Comparison of ENCODE assay signal across 11 mouse cellular contexts in genomic region chr1:151167297-151168047, GRCm38 (mm10). TPM values are rescaled to one million over a fixed set of nuclear protein-coding genes. Genes with fewer than 3 reads are reported as not detected.
DNase-seq lines count a peak whose midpoint lies in the region; ATAC-seq and TF ChIP-seq lines count a peak whose summit lies in the region.
"Had no signal": no experiment of that assay in that cellular context is flagged by ENCODE, and none has a peak within 500 bp of the region (broad histone marks: within the 10 kb centered on the region; RNA-seq: fewer than 3 reads in every experiment).

No protein-coding gene starts in this region.

- no peaks in the 10 kb centered on the region for H3K79me2 ChIP-seq in heart, adult 2 months (replicated peaks; ENCODE audit: control insufficient read depth, insufficient read depth, low read length)

- no peak for TF ChIP-seq POLR2A in heart, adult 2 months (IDR thresholded peaks at IDR 0.05; ENCODE audit: insufficient read depth, low read depth, low read length)

- no peaks in the 10 kb centered on the region for H3K36me3 ChIP-seq in midbrain, embryonic 10.5 days
- no peaks in the 10 kb centered on the region for H3K36me3 ChIP-seq in heart, adult 2 months (ENCODE audit: control insufficient read depth, insufficient read depth, low read length)
- H3K36me3 ChIP-seq: heart, embryonic 13.5 days had no signal

- no peak overlapping the region for H3K9ac ChIP-seq in heart, adult 2 months (ENCODE audit: low read depth, low read length)
- H3K9ac ChIP-seq: heart, embryonic 13.5 days had no signal

- no peak for TF ChIP-seq CTCF in heart, adult 2 months (IDR thresholded peaks at IDR 0.05)

- DNase-seq in thymus, postnatal 0 days (ENCODE audit: low spot score) = peak; percentile 42
- no peak for DNase-seq in thymus, postnatal 36 days
- peak; percentile 26 for DNase-seq in midbrain, embryonic 10.5 days (ENCODE audit: low spot score)
- no peak for DNase-seq in urinary bladder, postnatal 14 days (ENCODE audit: low spot score)
- DNase-seq in heart, adult 2 months = no peak
- DNase-seq in gastrocnemius, postnatal 25 days = no peak
- no peak for DNase-seq in left cerebral cortex, postnatal 4 days

- intact Hi-C loops in heart, adult 2 months (cut with DNase I) = no loop called here
- intact Hi-C loops in left cerebral cortex, postnatal 4 days (cut with DNase I) = no loop called here

- H3K27ac ChIP-seq in midbrain, embryonic 10.5 days (replicated peaks) = peak overlapping the region; percentile 76
- H3K27ac ChIP-seq in heart, adult 2 months = no peak overlapping the region
- H3K27ac ChIP-seq: heart, embryonic 13.5 days; macrophage had no signal

- no peak for TF ChIP-seq EP300 in heart, adult 2 months (IDR thresholded peaks at IDR 0.05; ENCODE audit: insufficient read depth, low read depth, low read length)

- peaks cover 4% of the 10 kb centered on the region; the same call in 1 of the 2 replicates for H3K27me3 ChIP-seq in midbrain, embryonic 10.5 days (ENCODE audit: low read depth, poor library complexity, severe bottlenecking)
- no peaks in the 10 kb centered on the region for H3K27me3 ChIP-seq in heart, adult 2 months (ENCODE audit: control insufficient read depth, insufficient read depth, low read length)
- H3K27me3 ChIP-seq: heart, embryonic 13.5 days had no signal

- peaks cover 25% of the 10 kb centered on the region for H3K4me1 ChIP-seq in midbrain, embryonic 10.5 days
- H3K4me1 ChIP-seq in heart, adult 2 months (ENCODE audit: control insufficient read depth, insufficient read depth, low read length) = peaks cover 1% of the 10 kb centered on the region

- H3K9me3 ChIP-seq in midbrain, embryonic 10.5 days (replicated peaks) = no peaks in the 10 kb centered on the region
- H3K9me3 ChIP-seq: heart, embryonic 13.5 days had no signal

- 29% methylated on average over 12 of the region's 12 CpGs for WGBS in midbrain, embryonic 10.5 days
- 52% methylated on average over 12 of the region's 12 CpGs for WGBS in heart, adult 2 months

- no peak overlapping the region for H3K4me3 ChIP-seq in midbrain, embryonic 10.5 days
- H3K4me3 ChIP-seq in heart, adult 2 months = no peak overlapping the region
- H3K4me3 ChIP-seq: heart, embryonic 13.5 days had no signal

- peak; percentile 21 for ATAC-seq in inflammation-experienced regulatory T-cells, adult 6 months

RNA-seq across cellular contexts. Expression of gene Gm47985, which starts 14.9 kb away (rescaled TPM):
- not detected in 2 replicates for polyA plus RNA-seq in thymus, postnatal 0 days (2015; fragmentation: Nextera tagmentation; extraction: Ambion mirVana)
- polyA plus RNA-seq in inflammation-experienced regulatory T-cells, adult 6 months (2017; shearing (Covaris generic)) = under 1 TPM in 1 of 3 experiments, not detected in 2; 0.34 TPM
- polyA plus RNA-seq in midbrain, embryonic 10.5 days (2016; fragmentation: Nextera tagmentation; extraction: Ambion mirVana) = 0.09 and 0.23 TPM in 2 replicates
- total RNA-seq in heart, adult 2 months (2021) = under 1 TPM; 0.29 to 0.80 TPM
- 1.1 and 3.2 TPM in 2 replicates for polyA plus RNA-seq in heart, adult 2 months (2012; rRNA removed)
- total RNA-seq in gastrocnemius, postnatal 25 days (2021) = not detected
- total RNA-seq in left cerebral cortex, postnatal 4 days (2021) = not detected
- polyA plus RNA-seq: macrophage; urinary bladder, adult 2 months had no signal

RNA-seq across cellular contexts. Expression of gene Gm8947, which starts 24.7 kb away (rescaled TPM):
- not detected in 2 replicates for polyA plus RNA-seq in thymus, postnatal 0 days (2015; fragmentation: Nextera tagmentation; extraction: Ambion mirVana)
- polyA plus RNA-seq in inflammation-experienced regulatory T-cells, adult 6 months (2017; shearing (Covaris generic)) = not detected
- 0.22 and 0.23 TPM in 2 replicates for polyA plus RNA-seq in midbrain, embryonic 10.5 days (2016; fragmentation: Nextera tagmentation; extraction: Ambion mirVana)
- total RNA-seq in heart, adult 2 months (2021) = not detected
- polyA plus RNA-seq in heart, adult 2 months (2012; rRNA removed) = 0.15 TPM in 1 of 2 replicates, not detected in the other
- total RNA-seq in gastrocnemius, postnatal 25 days (2021) = under 1 TPM in 1 of 2 experiments, not detected in 1; 0.26 TPM
- not detected for total RNA-seq in left cerebral cortex, postnatal 4 days (2021)
- polyA plus RNA-seq: macrophage; urinary bladder, adult 2 months had no signal

RNA-seq across cellular contexts. Expression of gene Gm47995, which starts 30.8 kb away (rescaled TPM):
- polyA plus RNA-seq in thymus, postnatal 0 days (2015; fragmentation: Nextera tagmentation; extraction: Ambion mirVana) = not detected in 2 replicates
- not detected for polyA plus RNA-seq in inflammation-experienced regulatory T-cells, adult 6 months (2017; shearing (Covaris generic))
- not detected in 2 replicates for polyA plus RNA-seq in midbrain, embryonic 10.5 days (2016; fragmentation: Nextera tagmentation; extraction: Ambion mirVana)
- not detected for total RNA-seq in heart, adult 2 months (2021)
- polyA plus RNA-seq in heart, adult 2 months (2012; rRNA removed) = 0.53 TPM in 1 of 2 replicates, not detected in the other
- total RNA-seq in gastrocnemius, postnatal 25 days (2021) = not detected
- total RNA-seq in left cerebral cortex, postnatal 4 days (2021) = not detected
- polyA plus RNA-seq: heart, embryonic 13.5 days; macrophage; urinary bladder, adult 2 months had no signal

RNA-seq across cellular contexts. Expression of gene 3110040M04Rik, which starts 36.4 kb away (rescaled TPM):
- not detected in 2 replicates for polyA plus RNA-seq in thymus, postnatal 0 days (2015; fragmentation: Nextera tagmentation; extraction: Ambion mirVana)
- polyA plus RNA-seq in inflammation-experienced regulatory T-cells, adult 6 months (2017; shearing (Covaris generic)) = not detected
- not detected in 2 replicates for polyA plus RNA-seq in midbrain, embryonic 10.5 days (2016; fragmentation: Nextera tagmentation; extraction: Ambion mirVana)
- total RNA-seq in heart, adult 2 months (2021) = not detected
- polyA plus RNA-seq in heart, adult 2 months (2012; rRNA removed) = not detected in 2 replicates
- total RNA-seq in gastrocnemius, postnatal 25 days (2021) = not detected
- not detected for total RNA-seq in left cerebral cortex, postnatal 4 days (2021)
- polyA plus RNA-seq: heart, embryonic 13.5 days; macrophage; urinary bladder, adult 2 months had no signal

RNA-seq across cellular contexts. Expression of gene Gm47996, which starts 42.5 kb away (rescaled TPM):
- polyA plus RNA-seq in thymus, postnatal 0 days (2015; fragmentation: Nextera tagmentation; extraction: Ambion mirVana) = not detected in 2 replicates
- polyA plus RNA-seq in inflammation-experienced regulatory T-cells, adult 6 months (2017; shearing (Covaris generic)) = not detected
- 0.15 TPM in 1 of 2 replicates, not detected in the other for polyA plus RNA-seq in midbrain, embryonic 10.5 days (2016; fragmentation: Nextera tagmentation; extraction: Ambion mirVana)
- not detected for total RNA-seq in heart, adult 2 months (2021)
- not detected in 2 replicates for polyA plus RNA-seq in heart, adult 2 months (2012; rRNA removed)
- under 1 TPM in 1 of 2 experiments, not detected in 1; 0.35 TPM for total RNA-seq in gastrocnemius, postnatal 25 days (2021)
- total RNA-seq in left cerebral cortex, postnatal 4 days (2021) = not detected
- polyA plus RNA-seq: heart, embryonic 13.5 days; macrophage; urinary bladder, adult 2 months had no signal

Comparison
In these comparisons a context has a peak if more than half of its experiments do, and no peak if none do; other contexts are left out.
1. DNase-seq: peak in thymus, postnatal 0 days (single experiment) and midbrain, embryonic 10.5 days (single experiment); none in thymus, postnatal 36 days (0 of 2), urinary bladder, postnatal 14 days (single experiment), heart, adult 2 months (0 of 2), gastrocnemius, postnatal 25 days (single experiment) and left cerebral cortex, postnatal 4 days (single experiment).